Mouse (Mus musculus): ENCODE data around the gene Smad3. TPM values are rescaled to one million over a fixed set of nuclear protein-coding genes. Genes with fewer than 3 reads are reported as not detected.

The Smad3 gene
- polyA plus RNA-seq, 1 experiment from 2014 or later: 5.0 TPM

DNA sequence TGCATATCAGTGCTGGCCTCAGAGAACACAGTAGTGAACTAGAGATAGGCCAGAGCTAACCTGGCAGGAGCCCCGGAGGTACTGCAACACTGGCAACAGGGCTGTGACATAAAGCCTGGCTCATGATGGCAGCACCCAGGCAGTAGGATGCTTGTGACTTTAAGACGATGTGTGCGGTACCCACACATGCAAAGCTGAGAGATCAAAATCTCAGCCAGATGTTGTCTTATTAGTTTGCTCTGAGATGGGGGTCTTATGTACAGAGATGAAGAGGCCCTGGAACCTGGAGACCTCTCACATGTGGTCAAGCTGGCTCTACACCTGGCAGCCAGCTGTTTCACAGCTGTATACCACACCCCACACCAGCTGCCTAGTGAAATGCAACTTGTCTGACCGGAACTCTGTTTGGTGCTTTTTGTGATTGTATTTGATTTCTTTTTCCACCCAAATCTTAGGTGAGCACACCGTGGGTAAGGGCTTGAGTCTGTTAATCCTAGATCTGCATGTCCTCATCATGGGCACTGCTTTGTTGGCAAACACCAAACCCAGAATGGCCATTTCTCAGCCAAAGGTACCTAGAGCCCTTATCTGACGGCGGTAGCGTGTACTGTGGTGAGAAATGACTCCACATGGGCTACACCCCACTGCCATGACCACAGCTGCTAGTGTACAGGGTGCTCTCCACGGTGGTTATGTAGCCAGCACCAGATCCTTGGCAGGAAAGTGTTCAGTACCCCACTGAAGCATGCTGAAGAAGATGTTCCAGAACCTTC is 49.8 kb downstream of the Smad3 start:
- 81% methylated on average over 9 of the region's 9 CpGs for WGBS

DNA sequence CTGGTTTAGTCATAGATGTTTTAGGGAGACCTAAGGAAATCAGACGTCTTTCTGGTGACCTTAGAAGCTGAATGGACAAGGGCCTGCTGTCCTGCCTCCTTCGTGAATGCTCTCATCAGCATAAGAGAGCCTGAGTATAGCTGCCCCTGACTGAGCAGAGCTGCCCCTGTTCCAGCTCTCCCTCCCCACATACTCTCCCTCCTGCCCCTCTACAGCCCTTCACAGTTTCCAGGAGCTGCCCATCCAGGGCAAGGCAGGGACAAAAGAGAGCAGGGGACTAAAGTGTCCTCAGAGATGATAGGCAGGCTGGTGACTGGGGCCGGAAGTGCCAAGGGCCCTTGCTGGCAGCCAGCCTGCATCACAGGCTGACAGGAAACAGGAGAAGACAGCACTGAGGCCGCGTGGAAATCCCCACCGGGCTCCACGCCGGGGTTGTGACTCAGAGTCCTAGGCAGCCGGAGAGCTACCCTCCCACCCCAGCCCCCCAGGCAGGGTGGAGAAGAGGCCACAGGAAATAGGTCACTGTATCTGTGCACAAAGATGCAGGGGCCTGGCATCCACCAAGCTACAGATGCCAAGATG is 51.6 kb downstream of the Smad3 start:
- no peaks in the 10 kb centered on the region for H3K9me3 ChIP-seq (ENCODE audit: control insufficient read depth)
- H3K36me3 ChIP-seq (ENCODE audit: control insufficient read depth, insufficient read depth): peaks cover 6% of the 10 kb centered on the region; the same call in 1 of the 2 replicates
- TF ChIP-seq CTCF (IDR thresholded peaks at IDR 0.05; ENCODE audit: low read depth): no peak
- H3K9ac ChIP-seq (ENCODE audit: low read depth, low read length): no peak overlapping the region
- no peaks in the 10 kb centered on the region for H3K27me3 ChIP-seq (replicated peaks; ENCODE audit: control insufficient read depth, insufficient read depth, low read length)
- no peaks in the 10 kb centered on the region; the same call in 1 of the 2 replicates for H3K4me1 ChIP-seq (replicated peaks; ENCODE audit: control insufficient read depth, insufficient read depth, low read length)
- peak overlapping the region; percentile 28; the same call in 1 of the 2 replicates for H3K27ac ChIP-seq (ENCODE audit: low read depth, low read length)
- ATAC-seq: no peak
- H3K4me3 ChIP-seq (ENCODE audit: low read depth, low read length): no peak overlapping the region
- H3K4me2 ChIP-seq (replicated peaks; ENCODE audit: low read depth): no peak overlapping the region
- 34% methylated on average over 9 of the region's 9 CpGs for WGBS

More for the DNA sequence above, 49.8 kb downstream of the Smad3 start:
- Histone ChIP-seq H3K9ac (ENCODE audit: low read depth, low read length) (no peak overlapping the region), H3K9me3 (ENCODE audit: control insufficient read depth) (no peaks in the 10 kb centered on the region), H3K36me3 (ENCODE audit: control insufficient read depth, insufficient read depth) (peaks cover 12% of the 10 kb centered on the region), H3K4me2 (replicated peaks; ENCODE audit: low read depth) (no peak overlapping the region), H3K27ac (ENCODE audit: low read depth, low read length) (no peak overlapping the region), H3K27me3 (replicated peaks; ENCODE audit: control insufficient read depth, insufficient read depth, low read length) (no peaks in the 10 kb centered on the region), H3K4me3 (ENCODE audit: low read depth, low read length) (no peak overlapping the region), H3K4me1 (replicated peaks; ENCODE audit: control insufficient read depth, insufficient read depth, low read length) (peaks cover 2% of the 10 kb centered on the region; the same call in 1 of the 2 replicates)
- no peak for TF ChIP-seq CTCF (IDR thresholded peaks at IDR 0.05; ENCODE audit: low read depth)
- ATAC-seq: no peak

DNA sequence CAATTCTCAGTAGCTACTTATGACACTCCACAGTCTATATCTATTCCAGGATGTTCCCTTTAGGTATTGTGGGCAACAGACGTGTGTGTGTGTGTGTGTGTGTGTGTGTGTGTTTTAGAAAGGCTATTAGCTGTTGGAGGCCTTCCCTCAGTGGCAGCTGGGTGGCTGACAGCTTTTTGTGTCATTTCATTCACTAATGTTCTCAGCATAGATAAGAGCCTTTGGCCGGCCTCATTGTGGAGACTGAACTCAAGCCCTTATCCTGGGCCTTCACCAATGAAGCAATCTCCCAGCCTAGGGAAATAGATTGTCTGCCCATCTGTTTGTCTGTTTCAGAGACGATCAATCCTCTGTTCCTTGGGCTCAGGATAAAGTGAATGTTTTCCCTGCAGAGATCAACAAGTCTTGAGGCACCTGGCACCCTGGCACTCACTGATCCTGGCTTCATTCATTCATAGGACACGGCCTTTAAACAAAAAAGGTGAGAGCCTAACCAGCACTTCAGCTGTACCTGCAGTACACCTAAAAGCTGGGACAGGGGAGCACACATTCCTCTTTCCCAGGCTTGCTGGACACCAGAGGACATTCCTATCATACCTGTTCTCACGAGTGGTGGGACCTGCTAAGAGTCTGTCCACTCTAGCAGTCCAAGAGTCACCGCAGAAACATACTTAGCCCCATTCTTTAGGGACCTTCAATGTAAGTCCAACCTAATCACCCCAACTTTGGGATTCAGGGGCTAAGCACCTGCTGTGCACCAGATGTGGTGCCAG is 52.6 kb downstream of the Smad3 start:
- WGBS: 58% methylated on average over 6 of the region's 6 CpGs

DNA sequence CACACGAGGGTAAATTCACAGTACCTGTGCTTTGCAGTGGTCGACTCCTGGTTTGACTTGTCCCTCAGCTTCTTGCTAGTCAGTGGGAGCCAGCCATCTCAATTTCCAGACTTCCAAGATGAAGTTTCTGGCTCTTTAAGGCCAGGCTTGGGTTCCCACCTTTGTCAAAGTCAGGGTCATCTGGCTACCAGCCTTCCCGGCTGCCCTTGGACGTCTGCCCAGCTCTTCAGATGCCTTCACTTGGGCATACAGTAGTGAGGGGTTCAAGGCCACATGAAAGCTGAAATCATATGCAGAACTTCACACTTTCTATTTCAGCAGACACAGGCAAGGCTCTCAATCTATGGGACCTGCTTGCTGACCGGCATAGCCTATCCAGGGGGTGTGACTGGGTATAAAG is 53.7 kb downstream of the Smad3 start:
- H3K4me1 ChIP-seq (replicated peaks; ENCODE audit: control insufficient read depth, insufficient read depth, low read length): no peaks in the 10 kb centered on the region; the same call in 1 of the 2 replicates
- no peaks in the 10 kb centered on the region for H3K9me3 ChIP-seq (ENCODE audit: control insufficient read depth)
- H3K4me3 ChIP-seq (ENCODE audit: low read depth, low read length): no peak overlapping the region
- no peak for TF ChIP-seq CTCF (IDR thresholded peaks at IDR 0.05; ENCODE audit: low read depth)
- no peak overlapping the region for H3K9ac ChIP-seq (ENCODE audit: low read depth, low read length)
- no peak overlapping the region for H3K27ac ChIP-seq (ENCODE audit: low read depth, low read length)
- H3K4me2 ChIP-seq (replicated peaks; ENCODE audit: low read depth): no peak overlapping the region
- 69% methylated on average over 5 of the region's 5 CpGs for WGBS
- H3K27me3 ChIP-seq (replicated peaks; ENCODE audit: control insufficient read depth, insufficient read depth, low read length): no peaks in the 10 kb centered on the region
- peaks cover 3% of the 10 kb centered on the region; the same call in 1 of the 2 replicates for H3K36me3 ChIP-seq (ENCODE audit: control insufficient read depth, insufficient read depth)
- no peak for ATAC-seq

More for the DNA sequence above, 52.6 kb downstream of the Smad3 start:
- H3K36me3 ChIP-seq (ENCODE audit: control insufficient read depth, insufficient read depth): peaks cover 7% of the 10 kb centered on the region; the same call in 1 of the 2 replicates
- H3K9ac ChIP-seq (ENCODE audit: low read depth, low read length): no peak overlapping the region
- TF ChIP-seq CTCF (IDR thresholded peaks at IDR 0.05; ENCODE audit: low read depth): no peak
- no peak overlapping the region for H3K4me3 ChIP-seq (ENCODE audit: low read depth, low read length)
- ATAC-seq: no peak
- H3K4me2 ChIP-seq (replicated peaks; ENCODE audit: low read depth): no peak overlapping the region
- H3K9me3 ChIP-seq (ENCODE audit: control insufficient read depth): no peaks in the 10 kb centered on the region
- H3K27ac ChIP-seq (ENCODE audit: low read depth, low read length): no peak overlapping the region
- no peaks in the 10 kb centered on the region for H3K27me3 ChIP-seq (replicated peaks; ENCODE audit: control insufficient read depth, insufficient read depth, low read length)
- no peaks in the 10 kb centered on the region; the same call in 1 of the 2 replicates for H3K4me1 ChIP-seq (replicated peaks; ENCODE audit: control insufficient read depth, insufficient read depth, low read length)

DNA sequence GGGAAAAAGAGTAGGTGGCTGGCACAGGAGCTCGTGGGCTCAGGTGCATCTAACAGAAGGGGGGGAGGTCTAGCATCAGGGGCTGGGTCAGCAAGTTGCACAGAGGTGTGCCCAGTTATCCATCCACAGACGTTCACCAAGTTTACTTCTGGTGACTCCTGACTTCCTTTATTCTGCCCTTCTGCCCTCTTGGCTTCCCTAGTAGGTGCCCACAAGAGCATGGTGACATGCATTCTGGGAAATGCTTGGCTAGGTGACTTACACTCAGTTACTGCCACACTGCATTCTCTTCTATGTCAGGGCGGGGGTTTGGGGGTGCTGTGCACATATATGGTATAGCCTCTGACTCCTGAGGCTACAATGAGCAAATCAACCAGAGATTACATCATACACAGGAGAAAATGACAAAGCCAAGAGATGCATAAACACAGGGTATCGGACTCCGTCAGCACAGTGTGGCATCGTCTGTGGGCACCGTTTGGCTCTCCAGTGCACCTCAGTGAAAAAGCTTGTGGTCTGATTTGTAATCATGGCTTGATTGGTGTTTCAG is 54.5 kb downstream of the Smad3 start:
- H3K4me1 ChIP-seq (replicated peaks; ENCODE audit: control insufficient read depth, insufficient read depth, low read length): no peaks in the 10 kb centered on the region; the same call in none of the 2 replicates
- H3K27ac ChIP-seq (ENCODE audit: low read depth, low read length): no peak overlapping the region
- no peak overlapping the region for H3K4me3 ChIP-seq (ENCODE audit: low read depth, low read length)
- 85% methylated on average over 7 of the region's 7 CpGs for WGBS
- no peak for TF ChIP-seq CTCF (IDR thresholded peaks at IDR 0.05; ENCODE audit: low read depth)
- ATAC-seq: no peak
- 0 out of 2 replicates have a peak, but pooled peaks cover 3% of the 10 kb centered on the region for H3K36me3 ChIP-seq (ENCODE audit: control insufficient read depth, insufficient read depth)
- no peaks in the 10 kb centered on the region for H3K9me3 ChIP-seq (ENCODE audit: control insufficient read depth)
- no peak overlapping the region for H3K9ac ChIP-seq (ENCODE audit: low read depth, low read length)
- H3K27me3 ChIP-seq (replicated peaks; ENCODE audit: control insufficient read depth, insufficient read depth, low read length): no peaks in the 10 kb centered on the region
- H3K4me2 ChIP-seq (replicated peaks; ENCODE audit: low read depth): no peak overlapping the region

Measured in intestine, postnatal 0 days (tissue).